Mouse (Mus musculus) A20 (cell line): ENCODE data around the gene Fam168b.

Experiments
- DNase-seq: peaks from one replicate; pipeline ENCODE4 v3.0.0-alpha.2; 2011; ENCODE audit warnings: low read depth, low spot score

Fam168b gene

GRCm38 (mm10) chr1:34842887-34843618 lies at the start of gene Fam168b:
Gene Fam168b, minus strand, starts transcription at chr1:34843065.
- peak; percentile 92 for DNase-seq

GRCm38 (mm10) chr1:34892466-34892865 lies 49.6 kb upstream of the Fam168b start:
- no peak for DNase-seq

- DNase-seq, result peak; percentile 34
Measured at GRCm38 (mm10) chr1:34891559-34892289, 48.9 kb upstream of the Fam168b start.

- no peak for DNase-seq
Measured at GRCm38 (mm10) chr1:34883776-34884175, 40.9 kb upstream of the Fam168b start.

GRCm38 (mm10) chr1:34879611-34880010 lies 36.7 kb upstream of the Fam168b start:
- DNase-seq, result no peak

GRCm38 (mm10) chr1:34873551-34873950 lies 30.7 kb upstream of the Fam168b start:
- DNase-seq, result no peak

GRCm38 (mm10) chr1:34871170-34871569 lies 28.3 kb upstream of the Fam168b start:
- no peak for DNase-seq

- DNase-seq, result no peak
Measured at GRCm38 (mm10) chr1:34869231-34869630, 26.4 kb upstream of the Fam168b start.

- DNase-seq, result no peak
Measured at GRCm38 (mm10) chr1:34868391-34868790, 25.5 kb upstream of the Fam168b start.

- DNase-seq, result no peak
Measured at GRCm38 (mm10) chr1:34867574-34867955, 24.7 kb upstream of the Fam168b start.

- peak; percentile 86 for DNase-seq
Measured at GRCm38 (mm10) chr1:34866815-34867573, 24.1 kb upstream of the Fam168b start.

GRCm38 (mm10) chr1:34865866-34866265 lies 23.0 kb upstream of the Fam168b start:
- DNase-seq, result no peak

- DNase-seq, result no peak
Measured at GRCm38 (mm10) chr1:34864243-34864642, 21.4 kb upstream of the Fam168b start.

GRCm38 (mm10) chr1:34863323-34863722 lies 20.5 kb upstream of the Fam168b start:
- no peak for DNase-seq

GRCm38 (mm10) chr1:34862877-34863276 lies 20.0 kb upstream of the Fam168b start:
- DNase-seq, result no peak

- DNase-seq, result no peak
Measured at GRCm38 (mm10) chr1:34860205-34860604, 17.3 kb upstream of the Fam168b start.

- DNase-seq, result no peak
Measured at GRCm38 (mm10) chr1:34859761-34860160, 16.9 kb upstream of the Fam168b start.

GRCm38 (mm10) chr1:34858671-34859070 lies 15.8 kb upstream of the Fam168b start:
- no peak for DNase-seq

- DNase-seq, result no peak
Measured at GRCm38 (mm10) chr1:34855056-34855739, 12.3 kb upstream of the Fam168b start.

GRCm38 (mm10) chr1:34853786-34854185 lies 10.9 kb upstream of the Fam168b start:
- DNase-seq, result no peak

- DNase-seq, result no peak
Measured at GRCm38 (mm10) chr1:34852116-34852878, 9.4 kb upstream of the Fam168b start.
